Mouse (Mus musculus) testis, adult 2 months (tissue): ENCODE results near the gene Cdh23. TPM values are rescaled to one million over a fixed set of nuclear protein-coding genes. Genes with fewer than 3 reads are reported as not detected.

ENCODE experiments used
- H3K27ac ChIP-seq: fragments of 200-500 bp; 2 replicates; pipeline ENCODE4 v1.5.1; 2012; ENCODE audit warnings: low read depth, low read length; ENCODE audit not compliant: control insufficient read depth, insufficient read depth
- H3K27me3 ChIP-seq: fragments of 200-500 bp; 2 replicates; pipeline ENCODE4 v1.6.1; 2012; ENCODE audit warnings: mild to moderate bottlenecking, low read length, moderate library complexity; ENCODE audit not compliant: control insufficient read depth, insufficient read depth
- H3K36me3 ChIP-seq: fragments of 200-500 bp; 2 replicates; pipeline ENCODE4 v1.6.1; 2012; ENCODE audit warnings: mild to moderate bottlenecking, low read length; ENCODE audit not compliant: control insufficient read depth, insufficient read depth
- H3K4me1 ChIP-seq: fragments of 200-500 bp; 2 replicates; pipeline ENCODE4 v1.6.1; 2012; ENCODE audit warnings: low read length; ENCODE audit not compliant: control insufficient read depth, insufficient read depth
- H3K4me3 ChIP-seq: fragments of 200-500 bp; 2 replicates; pipeline ENCODE4 v1.5.1; 2012; ENCODE audit warnings: low read depth, mild to moderate bottlenecking, low read length, moderate library complexity, mixed read lengths; ENCODE audit not compliant: control insufficient read depth
- CTCF ChIP-seq: fragments of 200-500 bp; IDR thresholded peaks from 2 replicates; pipeline ENCODE4 v1.5.1; 2012; ENCODE audit warnings: low read depth, mild to moderate bottlenecking, inconsistent platforms, low read length, moderate library complexity; ENCODE audit not compliant: control insufficient read depth, insufficient read depth, insufficient replicate concordance
- POLR2A ChIP-seq: fragments of 200-500 bp; IDR thresholded peaks from 2 replicates; pipeline ENCODE4 v1.6.1; 2012; ENCODE audit warnings: low read depth, mild to moderate bottlenecking, inconsistent platforms, low read length, moderate library complexity; ENCODE audit not compliant: control insufficient read depth
- polyA plus RNA-seq: library from polyadenylated mRNA; depleted of rRNA; stranded (reverse); fragments of >200 nt; gene quantifications from 2 replicates; pipeline ENCODE4 v1.2.3, GENCODE M21; 2012

Gene Cdh23
- polyA plus RNA-seq, 1 experiment: 34.4 TPM

DNA sequence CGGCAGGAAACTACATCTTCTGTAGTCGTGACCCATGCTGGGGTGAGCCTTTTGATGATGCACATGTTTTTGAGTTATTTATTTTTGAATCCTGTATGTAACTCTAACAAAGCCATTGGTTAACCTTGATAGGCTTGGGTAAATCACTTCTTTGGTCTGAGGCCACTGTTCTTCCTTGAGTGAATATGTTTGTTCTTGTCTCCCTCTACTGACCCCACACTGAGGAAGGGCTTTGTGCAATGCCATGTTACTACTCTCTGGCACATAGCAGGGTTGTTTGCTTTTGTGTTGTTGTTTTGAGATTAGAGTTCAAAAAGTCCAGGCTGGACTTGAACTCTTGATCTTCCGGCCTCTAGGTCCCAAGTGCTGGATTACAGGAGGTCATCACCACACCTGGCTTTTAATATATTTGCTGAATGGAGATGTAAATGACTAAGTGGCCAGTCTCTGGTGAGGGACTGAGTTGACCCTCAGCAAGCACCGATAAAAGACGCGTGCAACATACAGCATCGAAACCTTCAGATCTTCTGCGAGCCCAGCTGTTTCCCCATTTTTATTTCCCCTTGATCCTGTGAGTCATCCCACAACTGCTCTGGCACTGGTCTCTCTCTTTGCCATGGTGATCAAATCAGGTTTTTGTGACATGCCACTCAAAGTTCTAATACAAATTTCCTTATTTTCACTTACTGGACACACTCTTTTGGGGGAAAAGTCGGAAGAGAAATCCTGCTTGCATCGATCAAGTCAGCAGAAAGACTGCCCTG, 298.1 kb downstream of the Cdh23 start:
- no peaks in the 10 kb centered on the region for H3K36me3 ChIP-seq
- H3K27me3 ChIP-seq: no peaks in the 10 kb centered on the region
- TF ChIP-seq POLR2A (no peak), CTCF (no peak)
- H3K4me1 ChIP-seq: no peaks in the 10 kb centered on the region
- H3K27ac ChIP-seq: no peak overlapping the region
- no peak overlapping the region for H3K4me3 ChIP-seq

DNA sequence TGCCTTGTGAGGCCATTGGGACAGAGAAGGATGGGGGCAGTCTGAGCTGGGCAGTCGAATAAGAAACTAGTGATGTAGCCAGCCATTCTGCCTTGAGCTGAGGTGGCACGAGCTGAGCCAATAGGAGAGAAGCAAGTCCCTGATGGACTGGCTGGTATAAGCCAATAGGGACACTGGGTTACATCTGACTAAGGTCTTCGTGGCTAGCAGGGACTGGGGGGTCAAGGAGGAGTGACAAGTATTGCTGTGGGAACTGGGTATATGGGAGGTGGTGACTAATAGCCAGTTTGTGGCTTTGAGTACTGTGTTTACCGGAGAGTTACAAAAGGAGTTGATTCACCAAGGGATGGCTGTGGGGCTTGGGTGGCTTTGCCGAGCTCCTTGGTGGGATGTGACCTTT, 300.7 kb downstream of the Cdh23 start:
- TF ChIP-seq CTCF: no peak
- TF ChIP-seq POLR2A: no peak
- Histone ChIP-seq H3K4me1 (no peaks in the 10 kb centered on the region), H3K36me3 (no peaks in the 10 kb centered on the region), H3K4me3 (no peak overlapping the region), H3K27me3 (no peaks in the 10 kb centered on the region), H3K27ac (no peak overlapping the region)

DNA sequence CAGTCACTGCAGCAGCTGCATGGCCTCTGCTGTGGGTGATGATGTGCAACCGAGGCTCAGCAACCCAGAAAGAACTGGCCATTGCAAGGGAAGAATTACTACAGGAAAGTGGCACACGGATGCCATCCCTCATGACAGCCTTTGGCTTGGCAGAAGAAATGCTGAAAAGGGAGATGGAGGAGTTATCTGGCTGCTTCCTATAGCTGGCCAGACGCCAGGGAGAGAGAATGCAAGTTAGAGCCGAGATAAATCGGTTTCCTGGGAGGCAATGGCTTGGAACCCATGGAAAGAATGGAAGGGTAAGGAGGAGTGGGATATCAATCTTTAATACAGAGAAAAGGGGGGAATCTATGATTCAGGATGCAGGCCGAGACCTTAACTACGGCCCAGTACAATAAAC, 301.4 kb downstream of the Cdh23 start:
- H3K27ac ChIP-seq: no peak overlapping the region
- H3K4me1 ChIP-seq: no peaks in the 10 kb centered on the region
- no peak for TF ChIP-seq POLR2A
- TF ChIP-seq CTCF: no peak
- H3K36me3 ChIP-seq: no peaks in the 10 kb centered on the region
- no peaks in the 10 kb centered on the region for H3K27me3 ChIP-seq
- H3K4me3 ChIP-seq: no peak overlapping the region

DNA sequence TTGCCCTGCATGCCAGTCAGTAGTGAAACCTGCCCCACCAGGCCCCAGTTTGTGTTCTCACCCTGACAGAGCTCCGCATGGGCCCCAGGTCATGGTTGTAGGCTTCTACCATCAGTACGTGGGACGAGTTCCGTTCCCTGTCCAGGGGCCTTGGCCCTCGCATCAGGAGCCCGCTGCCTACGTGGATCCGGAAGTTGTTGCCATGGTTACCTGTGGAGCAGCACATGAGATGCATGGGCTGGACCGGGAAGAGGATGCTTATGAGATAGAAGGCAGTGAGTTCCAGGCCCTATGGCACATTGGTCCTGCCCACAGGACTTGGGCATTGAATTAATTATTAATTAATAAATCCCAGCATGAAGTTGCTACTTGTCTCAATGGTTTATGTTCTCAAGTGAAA, 304.6 kb downstream of the Cdh23 start:
- TF ChIP-seq POLR2A (no peak), CTCF (no peak)
- Histone ChIP-seq H3K27me3 (no peaks in the 10 kb centered on the region), H3K27ac (no peak overlapping the region), H3K4me1 (peaks cover 4% of the 10 kb centered on the region), H3K4me3 (no peak overlapping the region), H3K36me3 (no peaks in the 10 kb centered on the region)

DNA sequence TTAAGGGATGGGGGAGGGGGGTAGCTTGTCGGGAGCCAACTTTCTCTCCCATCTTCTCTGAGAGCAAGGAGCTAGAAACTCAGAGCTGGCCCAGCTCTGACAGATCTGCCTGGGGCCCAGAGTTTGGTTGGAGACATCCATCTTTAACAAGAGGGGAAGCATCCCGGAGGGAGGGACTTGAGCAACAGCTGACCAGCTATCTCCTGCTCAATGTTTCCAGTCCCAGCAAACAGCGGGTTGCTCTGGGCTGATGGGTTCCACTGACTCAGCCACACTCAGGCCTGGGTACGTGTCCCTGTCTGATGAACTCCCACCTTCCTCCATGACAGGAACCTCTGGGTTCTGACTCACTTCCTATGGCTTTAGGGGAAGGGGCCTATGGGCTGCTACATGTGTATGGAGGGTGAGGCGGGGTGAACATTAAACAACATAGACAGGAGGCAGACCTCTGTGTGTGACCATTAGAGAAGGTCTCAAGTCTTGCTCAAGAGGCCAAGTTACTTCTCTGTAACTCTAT, 305.3 kb downstream of the Cdh23 start:
- TF ChIP-seq POLR2A (no peak), CTCF (no peak)
- Histone ChIP-seq H3K4me3 (no peak overlapping the region), H3K27ac (no peak overlapping the region), H3K36me3 (no peaks in the 10 kb centered on the region), H3K4me1 (peaks cover 4% of the 10 kb centered on the region), H3K27me3 (no peaks in the 10 kb centered on the region)

DNA sequence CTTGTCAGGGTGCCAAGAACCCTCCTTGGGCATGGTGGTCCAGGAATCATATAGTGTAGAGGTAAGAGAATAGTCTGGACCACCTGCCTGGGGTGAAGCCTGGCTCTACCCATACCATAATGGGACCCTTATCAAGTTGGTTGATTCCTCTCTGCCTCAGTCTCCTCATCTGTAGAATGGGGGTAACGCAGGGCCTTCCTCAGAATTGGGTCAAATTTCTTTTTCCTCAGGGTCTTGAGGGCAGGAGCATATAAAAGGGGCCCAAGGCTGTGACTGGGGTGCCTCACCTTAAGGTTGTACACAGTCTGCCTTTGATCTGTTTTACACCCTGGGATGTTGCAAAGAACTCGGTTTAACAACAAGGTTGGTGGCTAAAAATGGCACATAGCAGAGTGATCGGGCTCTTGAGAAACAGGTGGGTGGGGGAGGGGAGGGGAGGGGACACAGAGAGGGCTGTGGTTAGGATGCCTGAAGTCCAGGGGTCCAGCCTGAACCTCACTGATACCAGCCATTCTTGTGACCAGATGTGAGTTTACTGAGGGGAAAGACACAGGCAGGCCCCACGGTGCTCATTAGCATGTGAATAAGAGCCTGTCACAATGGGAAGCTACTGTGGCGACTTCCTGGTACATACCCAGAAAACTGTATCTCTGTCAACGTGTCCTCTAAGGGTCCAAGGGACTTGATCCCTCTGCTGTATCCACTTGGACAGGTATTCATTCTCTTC, 305.9 kb downstream of the Cdh23 start:
- Histone ChIP-seq H3K4me3 (no peak overlapping the region), H3K4me1 (peaks cover 4% of the 10 kb centered on the region), H3K27me3 (no peaks in the 10 kb centered on the region), H3K36me3 (no peaks in the 10 kb centered on the region), H3K27ac (no peak overlapping the region)
- TF ChIP-seq POLR2A (no peak), CTCF (no peak)

DNA sequence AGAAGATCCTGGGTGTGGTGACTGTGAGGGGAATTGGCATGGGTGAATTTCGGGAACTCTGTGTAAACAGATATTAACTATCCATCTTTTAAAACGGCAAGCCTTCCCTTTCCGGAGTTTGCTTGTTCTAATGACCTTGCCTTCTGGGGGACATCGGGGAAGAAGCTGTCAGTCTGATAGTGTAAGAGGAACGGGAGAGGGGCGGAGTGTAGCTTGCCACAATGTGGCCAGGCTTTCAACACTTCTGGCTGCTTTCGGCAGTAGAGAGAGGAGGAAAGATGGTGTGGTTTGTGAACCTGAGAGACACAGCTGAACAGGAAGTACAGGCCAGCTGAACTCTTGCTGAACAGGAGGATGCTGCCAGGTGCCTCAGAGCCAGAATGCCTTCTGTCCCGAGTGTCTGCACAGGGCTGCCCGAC, 306.8 kb downstream of the Cdh23 start:
- peaks cover 4% of the 10 kb centered on the region for H3K4me1 ChIP-seq
- H3K27me3 ChIP-seq: no peaks in the 10 kb centered on the region
- H3K36me3 ChIP-seq: no peaks in the 10 kb centered on the region
- no peak overlapping the region for H3K27ac ChIP-seq
- TF ChIP-seq CTCF (no peak), POLR2A (no peak)
- H3K4me3 ChIP-seq: no peak overlapping the region
